In the genomic region with DNA sequence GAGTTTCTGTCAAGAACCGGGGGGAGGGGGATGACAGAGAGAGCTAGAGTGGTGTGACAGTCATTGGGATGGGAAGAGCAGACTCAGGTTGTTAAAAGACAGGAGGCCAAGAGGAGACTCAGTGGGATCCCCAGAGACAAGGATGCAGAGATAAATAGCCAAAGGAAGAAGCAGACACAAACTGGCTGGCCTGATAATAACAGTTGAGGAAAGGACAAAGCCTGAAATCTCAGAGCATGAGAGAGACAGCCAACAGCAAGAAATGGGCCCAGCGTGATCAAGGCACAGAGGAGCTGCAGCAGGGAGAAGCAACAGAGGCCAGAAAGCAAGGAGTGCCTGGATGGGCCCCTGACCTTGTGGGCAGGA, we compare ENCODE assay signal across 8 mouse cellular contexts. TPM values are rescaled to one million over a fixed set of nuclear protein-coding genes. Genes with fewer than 3 reads are reported as not detected.
DNase-seq lines count a peak whose midpoint lies in the region; ATAC-seq and TF ChIP-seq lines count a peak whose summit lies in the region.
"Had no signal": no experiment of that assay in that cellular context is flagged by ENCODE, and none has a peak within 500 bp of the region (broad histone marks: within the 10 kb centered on the region; RNA-seq: fewer than 3 reads in every experiment).

No protein-coding gene starts in this region.

- H3K27me3 ChIP-seq in lung, embryonic 14.5 days (ENCODE audit: insufficient read depth, low read length): no peaks in the 10 kb centered on the region
- no peaks in the 10 kb centered on the region for H3K27me3 ChIP-seq in embryonic facial prominence, embryonic 14.5 days (replicated peaks; ENCODE audit: control insufficient read depth, insufficient read depth, low read length)
- no peaks in the 10 kb centered on the region for H3K27me3 ChIP-seq in intestine, embryonic 16.5 days (replicated peaks; ENCODE audit: control insufficient read depth, insufficient read depth, low read length)
- H3K27me3 ChIP-seq in neural tube, embryonic 14.5 days (ENCODE audit: control insufficient read depth, insufficient read depth, low read length): no peaks in the 10 kb centered on the region

- WGBS in lung, embryonic 14.5 days: 44% methylated on average over 2 of the region's 2 CpGs
- 63% methylated on average over 2 of the region's 2 CpGs for WGBS in embryonic facial prominence, embryonic 14.5 days
- 55% methylated on average over 2 of the region's 2 CpGs for WGBS in intestine, embryonic 16.5 days
- 73% methylated on average over 2 of the region's 2 CpGs for WGBS in neural tube, embryonic 14.5 days

- peak overlapping the region; percentile 85 for H3K27ac ChIP-seq in lung, embryonic 14.5 days (ENCODE audit: low read depth)
- H3K27ac ChIP-seq in embryonic facial prominence, embryonic 14.5 days (replicated peaks; ENCODE audit: low read depth, low read length): peak overlapping the region; percentile 79
- H3K27ac ChIP-seq in intestine, embryonic 16.5 days (ENCODE audit: low read length): peak overlapping the region; percentile 90
- H3K27ac ChIP-seq in neural tube, embryonic 14.5 days (ENCODE audit: low read depth, low read length): peak overlapping the region; percentile 66

- peak overlapping the region; percentile 60 for H3K4me3 ChIP-seq in lung, embryonic 14.5 days (ENCODE audit: low read depth, low read length)
- H3K4me3 ChIP-seq in embryonic facial prominence, embryonic 14.5 days (ENCODE audit: low read depth, low read length): peak overlapping the region; percentile 78
- peak overlapping the region; percentile 76 for H3K4me3 ChIP-seq in intestine, embryonic 16.5 days (ENCODE audit: low read length)
- peak overlapping the region; percentile 48; the same call in 1 of the 2 replicates for H3K4me3 ChIP-seq in neural tube, embryonic 14.5 days (ENCODE audit: low read depth, low read length)

- ATAC-seq in lung, embryonic 14.5 days (ENCODE audit: insufficient read depth): no peak
- ATAC-seq in embryonic facial prominence, embryonic 14.5 days (ENCODE audit: low read depth): no peak
- ATAC-seq in intestine, embryonic 16.5 days: no peak
- no peak for ATAC-seq in neural tube, embryonic 14.5 days (ENCODE audit: low read depth)
- no peak for ATAC-seq in megakaryocyte-erythroid progenitor cell, adult 5-6 weeks (replicated peaks; ENCODE audit: low FRiP score, low TSS enrichment, poor library complexity, severe bottlenecking)

- no peak for TF ChIP-seq CTCF in lung, embryonic 14.5 days (IDR thresholded peaks at IDR 0.05; ENCODE audit: low read depth)

- no peak for DNase-seq in lung, embryonic 14.5 days
- DNase-seq in lung, postnatal 4 days: no peak
- no peak for DNase-seq in embryonic facial prominence, embryonic 14.5 days (ENCODE audit: low spot score)
- no peak for DNase-seq in left cerebral cortex, adult 8-10 months (ENCODE audit: low spot score in 2 of 2)

- H3K4me2 ChIP-seq in lung, embryonic 14.5 days: peak overlapping the region; percentile 87
- H3K4me2 ChIP-seq in embryonic facial prominence, embryonic 14.5 days (ENCODE audit: low read depth, low read length): peak overlapping the region; percentile 68
- H3K4me2 ChIP-seq in intestine, embryonic 16.5 days (ENCODE audit: low read depth, low read length): peak overlapping the region; percentile 83
- H3K4me2 ChIP-seq in neural tube, embryonic 14.5 days (ENCODE audit: low read depth, low read length): peak overlapping the region; percentile 84

- peaks cover 9% of the 10 kb centered on the region for H3K4me1 ChIP-seq in lung, embryonic 14.5 days (ENCODE audit: insufficient read depth)
- H3K4me1 ChIP-seq in embryonic facial prominence, embryonic 14.5 days (ENCODE audit: control insufficient read depth, insufficient read depth, low read length): peaks cover 24% of the 10 kb centered on the region
- peaks cover 25% of the 10 kb centered on the region for H3K4me1 ChIP-seq in intestine, embryonic 16.5 days (ENCODE audit: control insufficient read depth, insufficient read depth, low read length)
- peaks cover 10% of the 10 kb centered on the region; the same call in 1 of the 2 replicates for H3K4me1 ChIP-seq in neural tube, embryonic 14.5 days (ENCODE audit: control insufficient read depth, insufficient read depth, low read length)

- H3K9me3 ChIP-seq in lung, embryonic 14.5 days (ENCODE audit: low read depth, low read length): no peaks in the 10 kb centered on the region
- H3K9me3 ChIP-seq in embryonic facial prominence, embryonic 14.5 days (ENCODE audit: control insufficient read depth, low read length): no peaks in the 10 kb centered on the region
- H3K9me3 ChIP-seq in intestine, embryonic 16.5 days (ENCODE audit: control insufficient read depth, low read length): no peaks in the 10 kb centered on the region
- H3K9me3 ChIP-seq in neural tube, embryonic 14.5 days (ENCODE audit: control insufficient read depth, low read length): no peaks in the 10 kb centered on the region

- no peaks in the 10 kb centered on the region for H3K36me3 ChIP-seq in lung, embryonic 14.5 days (ENCODE audit: insufficient read depth)
- no peaks in the 10 kb centered on the region; the same call in 1 of the 2 replicates for H3K36me3 ChIP-seq in embryonic facial prominence, embryonic 14.5 days (ENCODE audit: control insufficient read depth, insufficient read depth, low read length)
- no peaks in the 10 kb centered on the region for H3K36me3 ChIP-seq in intestine, embryonic 16.5 days (ENCODE audit: control insufficient read depth, insufficient read depth, low read length)
- no peaks in the 10 kb centered on the region for H3K36me3 ChIP-seq in neural tube, embryonic 14.5 days (ENCODE audit: control insufficient read depth, insufficient read depth, low read length)

- peak overlapping the region; percentile 80 for H3K9ac ChIP-seq in lung, embryonic 14.5 days
- H3K9ac ChIP-seq in embryonic facial prominence, embryonic 14.5 days (ENCODE audit: low read depth, low read length): peak overlapping the region; percentile 89
- H3K9ac ChIP-seq in intestine, embryonic 16.5 days (ENCODE audit: low read depth, low read length): peak overlapping the region; percentile 90
- H3K9ac ChIP-seq in neural tube, embryonic 14.5 days (replicated peaks; ENCODE audit: low read depth, low read length): peak overlapping the region; percentile 70

RNA-seq across cellular contexts. Expression of gene Arhgef1, which starts 0.5 kb away (rescaled TPM):
- polyA plus RNA-seq in lung, embryonic 14.5 days (2014; fragmentation: Nextera tagmentation; extraction: Ambion mirVana): 109 and 120 TPM in 2 replicates
- polyA plus RNA-seq in embryonic facial prominence, embryonic 14.5 days (2014; fragmentation: Nextera tagmentation; extraction: Ambion mirVana): 86.7 and 89.3 TPM in 2 replicates
- polyA plus RNA-seq in intestine, embryonic 16.5 days (2015; fragmentation: Nextera tagmentation; extraction: Ambion mirVana): 69.1 and 71.3 TPM in 2 replicates
- 65.6 and 71.6 TPM in 2 replicates for polyA plus RNA-seq in neural tube, embryonic 14.5 days (2014; fragmentation: Nextera tagmentation; extraction: Ambion mirVana)
- 10 to 100 TPM; 56.3 to 90.8 (median 74.6) TPM for total RNA-seq in left cerebral cortex, adult 8-10 months (2022)
- total RNA-seq in megakaryocyte-erythroid progenitor cell, adult 5-6 weeks (2014; fragmentation: Nextera tagmentation): 104 and 120 TPM in 2 replicates
- total RNA-seq in megakaryocyte-erythroid progenitor cell, adult 5-6 weeks (2017): 21.9 and 32.8 TPM in 2 replicates

RNA-seq across cellular contexts. Expression of gene Cd79a, which starts 5.1 kb away (rescaled TPM):
- 0.16 and 0.24 TPM in 2 replicates for polyA plus RNA-seq in lung, embryonic 14.5 days (2014; fragmentation: Nextera tagmentation; extraction: Ambion mirVana)
- polyA plus RNA-seq in embryonic facial prominence, embryonic 14.5 days (2014; fragmentation: Nextera tagmentation; extraction: Ambion mirVana): 0.35 and 0.60 TPM in 2 replicates
- polyA plus RNA-seq in intestine, embryonic 16.5 days (2015; fragmentation: Nextera tagmentation; extraction: Ambion mirVana): 0.39 and 0.46 TPM in 2 replicates
- 0.16 and 0.18 TPM in 2 replicates for polyA plus RNA-seq in neural tube, embryonic 14.5 days (2014; fragmentation: Nextera tagmentation; extraction: Ambion mirVana)
- total RNA-seq in left cerebral cortex, adult 8-10 months (2022): under 1 TPM; 0.33 to 0.74 (median 0.53) TPM
- total RNA-seq in megakaryocyte-erythroid progenitor cell, adult 5-6 weeks (2014; fragmentation: Nextera tagmentation): 1.5 and 29.5 TPM in 2 replicates
- total RNA-seq in megakaryocyte-erythroid progenitor cell, adult 5-6 weeks (2017): 4.4 TPM in 1 of 2 replicates, not detected in the other

RNA-seq across cellular contexts. Expression of gene Rps19, which starts 18.1 kb away (rescaled TPM):
- polyA plus RNA-seq in lung, embryonic 14.5 days (2014; fragmentation: Nextera tagmentation; extraction: Ambion mirVana): 3,015 and 3,069 TPM in 2 replicates
- 3,017 and 3,062 TPM in 2 replicates for polyA plus RNA-seq in embryonic facial prominence, embryonic 14.5 days (2014; fragmentation: Nextera tagmentation; extraction: Ambion mirVana)
- polyA plus RNA-seq in intestine, embryonic 16.5 days (2015; fragmentation: Nextera tagmentation; extraction: Ambion mirVana): 2,122 and 2,334 TPM in 2 replicates
- polyA plus RNA-seq in neural tube, embryonic 14.5 days (2014; fragmentation: Nextera tagmentation; extraction: Ambion mirVana): 1,219 and 1,260 TPM in 2 replicates
- total RNA-seq in left cerebral cortex, adult 8-10 months (2022): 100 to 1,000 TPM; 577 to 601 (median 592) TPM
- total RNA-seq in megakaryocyte-erythroid progenitor cell, adult 5-6 weeks (2014; fragmentation: Nextera tagmentation): 4,961 and 5,532 TPM in 2 replicates
- 979 and 1,008 TPM in 2 replicates for total RNA-seq in megakaryocyte-erythroid progenitor cell, adult 5-6 weeks (2017)

RNA-seq across cellular contexts. Expression of gene Dmrtc2, which starts 32.4 kb away (rescaled TPM):
- polyA plus RNA-seq in lung, embryonic 14.5 days (2014; fragmentation: Nextera tagmentation; extraction: Ambion mirVana): not detected in 2 replicates
- polyA plus RNA-seq in embryonic facial prominence, embryonic 14.5 days (2014; fragmentation: Nextera tagmentation; extraction: Ambion mirVana): not detected in 2 replicates
- polyA plus RNA-seq in intestine, embryonic 16.5 days (2015; fragmentation: Nextera tagmentation; extraction: Ambion mirVana): not detected in 2 replicates
- polyA plus RNA-seq in neural tube, embryonic 14.5 days (2014; fragmentation: Nextera tagmentation; extraction: Ambion mirVana): 0.22 TPM in 1 of 2 replicates, not detected in the other
- total RNA-seq in left cerebral cortex, adult 8-10 months (2022): not detected
- not detected in 2 replicates for total RNA-seq in megakaryocyte-erythroid progenitor cell, adult 5-6 weeks (2014; fragmentation: Nextera tagmentation)
- total RNA-seq in megakaryocyte-erythroid progenitor cell, adult 5-6 weeks (2017): not detected in 2 replicates
- total RNA-seq: adrenal gland, postnatal 10 days had no signal

RNA-seq across cellular contexts. Expression of gene Lypd4, which starts 32.5 kb away (rescaled TPM):
- polyA plus RNA-seq in lung, embryonic 14.5 days (2014; fragmentation: Nextera tagmentation; extraction: Ambion mirVana): not detected in 2 replicates
- polyA plus RNA-seq in embryonic facial prominence, embryonic 14.5 days (2014; fragmentation: Nextera tagmentation; extraction: Ambion mirVana): not detected in 2 replicates
- not detected in 2 replicates for polyA plus RNA-seq in intestine, embryonic 16.5 days (2015; fragmentation: Nextera tagmentation; extraction: Ambion mirVana)
- polyA plus RNA-seq in neural tube, embryonic 14.5 days (2014; fragmentation: Nextera tagmentation; extraction: Ambion mirVana): not detected in 2 replicates
- not detected for total RNA-seq in left cerebral cortex, adult 8-10 months (2022)
- not detected in 2 replicates for total RNA-seq in megakaryocyte-erythroid progenitor cell, adult 5-6 weeks (2014; fragmentation: Nextera tagmentation)
- total RNA-seq in megakaryocyte-erythroid progenitor cell, adult 5-6 weeks (2017): not detected in 2 replicates
- total RNA-seq: adrenal gland, postnatal 10 days had no signal
